ENCODE assay signal across 16 mouse cellular contexts in genomic region chr9:109051011-109051501, GRCm38 (mm10). TPM values are rescaled to one million over a fixed set of nuclear protein-coding genes. Genes with fewer than 3 reads are reported as not detected.
DNase-seq lines count a peak whose midpoint lies in the region; ATAC-seq and TF ChIP-seq lines count a peak whose summit lies in the region.
"Had no signal": no experiment of that assay in that cellular context is flagged by ENCODE, and none has a peak within 500 bp of the region (broad histone marks: within the 10 kb centered on the region; RNA-seq: fewer than 3 reads in every experiment).

No protein-coding gene starts in this region.

- H3K9me3 ChIP-seq in liver, postnatal 0 days (ENCODE audit: low read length) = no peaks in the 10 kb centered on the region
- H3K9me3 ChIP-seq in liver, embryonic 12.5 days (replicated peaks) = no peaks in the 10 kb centered on the region
- no peaks in the 10 kb centered on the region for H3K9me3 ChIP-seq in neural tube, embryonic 15.5 days (replicated peaks)
- H3K9me3 ChIP-seq: limb, embryonic 13.5 days; midbrain, embryonic 12.5 days; neural tube, embryonic 13.5 days had no signal

- no peak overlapping the region for H3K4me3 ChIP-seq in liver, postnatal 0 days (ENCODE audit: low read depth, low read length)
- no peak overlapping the region for H3K4me3 ChIP-seq in liver, embryonic 12.5 days
- peak overlapping the region; percentile 72 for H3K4me3 ChIP-seq in thymus, adult 2 months (ENCODE audit: control insufficient read depth, insufficient read depth, low read length)
- H3K4me3 ChIP-seq in neural tube, embryonic 15.5 days (replicated peaks) = no peak overlapping the region
- H3K4me3 ChIP-seq: limb, embryonic 13.5 days; midbrain, embryonic 12.5 days; neural tube, embryonic 13.5 days had no signal

- TF ChIP-seq CTCF in liver, postnatal 0 days (IDR thresholded peaks at IDR 0.05; ENCODE audit: low read depth) = no peak
- 0 out of 2 replicates have a peak, but pooled peaks have one; percentile 51 for TF ChIP-seq CTCF in thymus, adult 2 months (IDR thresholded peaks at IDR 0.05; ENCODE audit: borderline replicate concordance, control insufficient read depth, extremely low read depth, insufficient read depth, low read length, poor library complexity)

- no peak overlapping the region for H3K4me2 ChIP-seq in liver, postnatal 0 days (ENCODE audit: low read depth, low read length)
- H3K4me2 ChIP-seq in liver, embryonic 12.5 days = no peak overlapping the region
- no peak overlapping the region for H3K4me2 ChIP-seq in neural tube, embryonic 15.5 days
- H3K4me2 ChIP-seq: limb, embryonic 13.5 days; midbrain, embryonic 12.5 days; neural tube, embryonic 13.5 days had no signal

- TF ChIP-seq EP300 in liver, postnatal 0 days (IDR thresholded peaks at IDR 0.05; ENCODE audit: low read depth) = no peak

- no peak for ATAC-seq in liver, postnatal 0 days
- no peak for ATAC-seq in liver, embryonic 12.5 days
- peak; percentile 50 for ATAC-seq in activated CD4-positive, CD25-positive, alpha-beta regulatory T cell, adult 4 months
- no peak for ATAC-seq in neural tube, embryonic 15.5 days (ENCODE audit: low FRiP score)
- ATAC-seq: forebrain, postnatal 0 days; hindbrain, embryonic 16.5 days had no signal

- peaks cover 16% of the 10 kb centered on the region for H3K4me1 ChIP-seq in liver, postnatal 0 days (ENCODE audit: insufficient read depth)
- H3K4me1 ChIP-seq in liver, embryonic 12.5 days = peaks cover 32% of the 10 kb centered on the region
- H3K4me1 ChIP-seq in thymus, adult 2 months (replicated peaks; ENCODE audit: control insufficient read depth, insufficient read depth, low read length) = peaks cover 61% of the 10 kb centered on the region
- H3K4me1 ChIP-seq in neural tube, embryonic 15.5 days = peaks cover 13% of the 10 kb centered on the region

- WGBS in liver, postnatal 0 days (ENCODE audit: insufficient replicate concordance) = 58% methylated on average over 13 of the region's 13 CpGs
- 68% methylated on average over 13 of the region's 13 CpGs for whole genome bisulfite sequencing in liver, embryonic 12.5 days (ENCODE audit: insufficient replicate concordance)
- WGBS in thymus, adult 2 months = 5% methylated on average over 13 of the region's 13 CpGs
- WGBS in neural tube, embryonic 15.5 days = 93% methylated on average over 13 of the region's 13 CpGs

- H3K27me3 ChIP-seq in liver, postnatal 0 days (ENCODE audit: insufficient read depth, low read length) = no peaks in the 10 kb centered on the region
- H3K27me3 ChIP-seq in liver, embryonic 12.5 days (replicated peaks) = no peaks in the 10 kb centered on the region
- no peaks in the 10 kb centered on the region for H3K27me3 ChIP-seq in thymus, adult 2 months (ENCODE audit: control insufficient read depth, insufficient read depth, low read length)
- no peaks in the 10 kb centered on the region for H3K27me3 ChIP-seq in neural tube, embryonic 15.5 days (replicated peaks)
- H3K27me3 ChIP-seq: limb, embryonic 13.5 days; midbrain, embryonic 12.5 days; neural tube, embryonic 13.5 days had no signal

- 0 out of 2 replicates have a peak, but pooled peaks cover 6% of the 10 kb centered on the region for H3K36me3 ChIP-seq in liver, postnatal 0 days (replicated peaks; ENCODE audit: insufficient read depth, low read length)
- no peaks in the 10 kb centered on the region for H3K36me3 ChIP-seq in liver, embryonic 12.5 days
- H3K36me3 ChIP-seq in thymus, adult 2 months (ENCODE audit: control insufficient read depth, insufficient read depth, low read length) = peaks cover under 1% of the 10 kb centered on the region; the same call in 1 of the 2 replicates
- H3K36me3 ChIP-seq in neural tube, embryonic 15.5 days = no peaks in the 10 kb centered on the region
- H3K36me3 ChIP-seq: midbrain, embryonic 12.5 days had no signal

- H3K9ac ChIP-seq in liver, postnatal 0 days (replicated peaks) = no peak overlapping the region
- H3K9ac ChIP-seq in liver, embryonic 12.5 days = no peak overlapping the region
- no peak overlapping the region for H3K9ac ChIP-seq in neural tube, embryonic 15.5 days (replicated peaks)
- H3K9ac ChIP-seq: forebrain, postnatal 0 days; limb, embryonic 13.5 days; midbrain, embryonic 12.5 days; neural tube, embryonic 13.5 days had no signal

- 0 out of 2 replicates have a peak overlapping the region, but pooled peaks have one; percentile 34 for H3K27ac ChIP-seq in liver, postnatal 0 days (ENCODE audit: low read depth)
- H3K27ac ChIP-seq in liver, embryonic 12.5 days = no peak overlapping the region
- H3K27ac ChIP-seq in thymus, adult 2 months (ENCODE audit: control insufficient read depth, insufficient read depth, low read length) = peak overlapping the region; percentile 98
- no peak overlapping the region for H3K27ac ChIP-seq in neural tube, embryonic 15.5 days (replicated peaks)
- H3K27ac ChIP-seq: limb, embryonic 13.5 days; midbrain, embryonic 12.5 days; neural tube, embryonic 13.5 days had no signal

- no peak for TF ChIP-seq POLR2A in thymus, adult 2 months (IDR thresholded peaks at IDR 0.05; ENCODE audit: control insufficient read depth, extremely low read depth, insufficient read depth, low read length, poor library complexity)

- DNase-seq in liver, postnatal 0 days = no peak
- peak; percentile 92 for DNase-seq in CD4-positive helper T cell, adult 2 months (ENCODE audit: low read depth, low spot score)
- peak; percentile 62 for DNase-seq in thymus, adult 2 months
- DNase-seq in kidney, postnatal 14 days = no peak
- no peak for DNase-seq in layer of hippocampus, adult 9-10 months (ENCODE audit: low spot score)
- DNase-seq: adrenal gland, postnatal 14 days; cerebellum, postnatal 36 days; forebrain, postnatal 0 days; right cerebral cortex, postnatal 25 days had no signal

RNA-seq across cellular contexts. Expression of gene Trex1, which starts 8.5 kb away (rescaled TPM):
- 13.3 and 14.3 TPM in 2 replicates for polyA plus RNA-seq in liver, postnatal 0 days (2015; fragmentation: Nextera tagmentation; extraction: Ambion mirVana)
- 8.8 and 9.1 TPM in 2 replicates for polyA plus RNA-seq in liver, embryonic 12.5 days (2016; fragmentation: Nextera tagmentation; extraction: Ambion mirVana)
- 10 to 100 TPM; 36.6 to 42.8 TPM for polyA plus RNA-seq in activated CD4-positive, CD25-positive, alpha-beta regulatory T cell, adult 4 months (2017; shearing (Covaris generic))
- polyA plus RNA-seq in thymus, adult 2 months (2012; rRNA removed) = 210 and 228 TPM in 2 replicates
- 13.9 and 15.6 TPM in 2 replicates for polyA plus RNA-seq in neural tube, embryonic 15.5 days (2015; fragmentation: Nextera tagmentation; extraction: Ambion mirVana)

RNA-seq across cellular contexts. Expression of gene Shisa5, which starts 12.7 kb away (rescaled TPM):
- 34.1 and 35.0 TPM in 2 replicates for polyA plus RNA-seq in liver, postnatal 0 days (2015; fragmentation: Nextera tagmentation; extraction: Ambion mirVana)
- 19.0 and 21.5 TPM in 2 replicates for polyA plus RNA-seq in liver, embryonic 12.5 days (2016; fragmentation: Nextera tagmentation; extraction: Ambion mirVana)
- 1,000 to 10,000 TPM; 2,345 to 2,363 TPM for polyA plus RNA-seq in activated CD4-positive, CD25-positive, alpha-beta regulatory T cell, adult 4 months (2017; shearing (Covaris generic))
- 2,502 and 2,648 TPM in 2 replicates for polyA plus RNA-seq in thymus, adult 2 months (2012; rRNA removed)
- 78.4 and 93.0 TPM in 2 replicates for polyA plus RNA-seq in neural tube, embryonic 15.5 days (2015; fragmentation: Nextera tagmentation; extraction: Ambion mirVana)

RNA-seq across cellular contexts. Expression of gene Atrip, which starts 22.9 kb away (rescaled TPM):
- polyA plus RNA-seq in liver, postnatal 0 days (2015; fragmentation: Nextera tagmentation; extraction: Ambion mirVana) = 6.1 and 6.7 TPM in 2 replicates
- 18.6 and 19.4 TPM in 2 replicates for polyA plus RNA-seq in liver, embryonic 12.5 days (2016; fragmentation: Nextera tagmentation; extraction: Ambion mirVana)
- 10 to 100 TPM; 15.3 to 16.3 TPM for polyA plus RNA-seq in activated CD4-positive, CD25-positive, alpha-beta regulatory T cell, adult 4 months (2017; shearing (Covaris generic))
- 37.9 and 39.9 TPM in 2 replicates for polyA plus RNA-seq in thymus, adult 2 months (2012; rRNA removed)
- polyA plus RNA-seq in neural tube, embryonic 15.5 days (2015; fragmentation: Nextera tagmentation; extraction: Ambion mirVana) = 32.8 TPM in 2 replicates

RNA-seq across cellular contexts. Expression of gene Ccdc51, which starts 31.2 kb away (rescaled TPM):
- 8.9 and 9.1 TPM in 2 replicates for polyA plus RNA-seq in liver, postnatal 0 days (2015; fragmentation: Nextera tagmentation; extraction: Ambion mirVana)
- polyA plus RNA-seq in liver, embryonic 12.5 days (2016; fragmentation: Nextera tagmentation; extraction: Ambion mirVana) = 14.5 and 15.3 TPM in 2 replicates
- 10 to 100 TPM; 10.9 to 12.4 TPM for polyA plus RNA-seq in activated CD4-positive, CD25-positive, alpha-beta regulatory T cell, adult 4 months (2017; shearing (Covaris generic))
- polyA plus RNA-seq in thymus, adult 2 months (2012; rRNA removed) = 11.7 and 11.9 TPM in 2 replicates
- 12.2 and 13.7 TPM in 2 replicates for polyA plus RNA-seq in neural tube, embryonic 15.5 days (2015; fragmentation: Nextera tagmentation; extraction: Ambion mirVana)

RNA-seq across cellular contexts. Expression of gene Tma7, which starts 31.3 kb away (rescaled TPM):
- polyA plus RNA-seq in liver, postnatal 0 days (2015; fragmentation: Nextera tagmentation; extraction: Ambion mirVana) = 283 and 284 TPM in 2 replicates
- polyA plus RNA-seq in liver, embryonic 12.5 days (2016; fragmentation: Nextera tagmentation; extraction: Ambion mirVana) = 522 and 538 TPM in 2 replicates
- polyA plus RNA-seq in activated CD4-positive, CD25-positive, alpha-beta regulatory T cell, adult 4 months (2017; shearing (Covaris generic)) = 100 to 1,000 TPM; 726 to 879 TPM
- 31.4 and 52.2 TPM in 2 replicates for polyA plus RNA-seq in thymus, adult 2 months (2012; rRNA removed)
- 678 and 752 TPM in 2 replicates for polyA plus RNA-seq in neural tube, embryonic 15.5 days (2015; fragmentation: Nextera tagmentation; extraction: Ambion mirVana)

Comparison
In these comparisons a context has a peak if more than half of its experiments do, and no peak if none do; other contexts are left out.
1. H3K27ac ChIP-seq: peak in liver, postnatal 0 days (single experiment) and thymus, adult 2 months (single experiment); none in liver, embryonic 12.5 days (single experiment) and neural tube, embryonic 15.5 days (single experiment).
2. DNase-seq: peak in CD4-positive helper T cell, adult 2 months (single experiment) and thymus, adult 2 months (single experiment); none in liver, postnatal 0 days (single experiment), kidney, postnatal 14 days (single experiment) and layer of hippocampus, adult 9-10 months (single experiment).
3. RNA of gene Shisa5, which starts 12.7 kb away (polyA plus RNA-seq): 2,502 to 2,648 TPM in thymus, adult 2 months and 2,345 to 2,363 TPM in activated CD4-positive, CD25-positive, alpha-beta regulatory T cell, adult 4 months; 78.4 to 93.0 TPM in neural tube, embryonic 15.5 days, 34.1 to 35.0 TPM in liver, postnatal 0 days and 19.0 to 21.5 TPM in liver, embryonic 12.5 days; every median in the first group is over 10 times any median in the second.